Mouse (Mus musculus): ENCODE results near the gene Slc16a13. TPM values are rescaled to one million over a fixed set of nuclear protein-coding genes. Genes with fewer than 3 reads are reported as not detected.

Gene Slc16a13
- polyA plus RNA-seq, 1 experiment from 2014 or later, result 15.9 TPM

GRCm38 (mm10) chr11:70225798-70226601 lies 5.1 kb upstream of the Slc16a13 start:
- Histone ChIP-seq H3K4me2 (ENCODE audit: low read depth, low read length) (peak overlapping the region; percentile 70), H3K9ac (ENCODE audit: low read depth, low read length) (peak overlapping the region; percentile 68), H3K36me3 (ENCODE audit: control insufficient read depth, insufficient read depth, low read length) (no peaks in the 10 kb centered on the region), H3K27me3 (replicated peaks; ENCODE audit: control insufficient read depth, insufficient read depth, low read length) (peaks cover 19% of the 10 kb centered on the region; the same call in 1 of the 2 replicates), H3K4me3 (ENCODE audit: low read length) (peak overlapping the region; percentile 49), H3K9me3 (ENCODE audit: control insufficient read depth, low read length) (no peaks in the 10 kb centered on the region), H3K4me1 (ENCODE audit: control insufficient read depth, insufficient read depth, low read length) (peaks cover 35% of the 10 kb centered on the region), H3K27ac (ENCODE audit: low read length) (peak overlapping the region; percentile 81)
- 24% methylated on average over 27 of the region's 27 CpGs for WGBS
- no peak for ATAC-seq

GRCm38 (mm10) chr11:70223724-70224123 lies 2.9 kb upstream of the Slc16a13 start:
- Histone ChIP-seq H3K4me3 (ENCODE audit: low read length) (no peak overlapping the region; the same call in 1 of the 2 replicates), H3K9me3 (ENCODE audit: control insufficient read depth, low read length) (no peaks in the 10 kb centered on the region), H3K27ac (ENCODE audit: low read length) (peak overlapping the region; percentile 65), H3K27me3 (replicated peaks; ENCODE audit: control insufficient read depth, insufficient read depth, low read length) (peaks cover 12% of the 10 kb centered on the region; the same call in 1 of the 2 replicates), H3K4me1 (ENCODE audit: control insufficient read depth, insufficient read depth, low read length) (peaks cover 31% of the 10 kb centered on the region), H3K4me2 (ENCODE audit: low read depth, low read length) (0 out of 2 replicates have a peak overlapping the region, but pooled peaks have one; percentile 10), H3K9ac (ENCODE audit: low read depth, low read length) (0 out of 2 replicates have a peak overlapping the region, but pooled peaks have one; percentile 10), H3K36me3 (ENCODE audit: control insufficient read depth, insufficient read depth, low read length) (no peaks in the 10 kb centered on the region)
- 79% methylated on average over 9 of the region's 9 CpGs for WGBS
- no peak for ATAC-seq

DNA sequence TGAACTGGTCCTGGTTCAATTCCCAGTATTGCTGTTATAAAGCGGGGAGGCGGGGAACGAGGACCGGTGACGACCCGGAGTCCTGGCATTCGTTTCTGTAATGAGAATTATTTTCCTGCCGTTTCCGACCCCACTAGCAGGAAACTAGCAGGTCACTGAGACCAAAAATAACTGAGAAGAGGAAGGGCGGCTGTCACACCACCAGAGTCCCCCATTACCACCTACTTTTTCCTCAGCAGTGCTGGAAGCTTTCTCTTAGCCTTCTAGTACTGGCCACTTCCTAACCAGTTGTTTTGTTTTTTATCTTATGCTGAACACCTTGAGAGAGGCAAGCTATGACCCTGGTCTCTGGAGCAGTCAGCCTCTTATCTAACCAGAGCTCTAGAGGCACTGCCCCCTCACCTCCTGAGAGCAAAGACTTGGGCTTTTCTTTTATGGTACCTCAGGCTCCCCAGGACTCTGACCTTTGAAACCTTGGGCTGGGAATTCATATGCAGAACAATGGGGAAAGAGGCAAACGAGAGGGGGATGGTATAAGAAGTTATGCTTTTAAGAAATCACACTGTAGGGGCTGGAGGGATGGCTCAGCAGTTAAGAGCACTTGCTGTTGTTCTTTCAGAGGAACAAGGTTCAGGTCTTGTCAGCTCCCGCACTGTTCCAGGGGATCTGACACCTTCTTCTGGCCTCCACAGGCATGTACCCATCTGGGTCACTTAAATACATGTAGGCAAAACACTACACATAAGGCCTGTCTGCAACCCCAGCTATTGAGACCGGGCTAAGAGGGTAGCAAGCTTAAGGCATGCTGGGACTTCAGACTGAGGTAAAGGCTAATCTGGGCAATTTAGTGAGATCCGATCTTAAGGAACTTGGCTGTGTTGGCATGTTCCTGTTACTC lies 988 bp upstream of the Slc16a13 start:
- peak overlapping the region; percentile 93 for H3K4me2 ChIP-seq (ENCODE audit: low read depth, low read length)
- ATAC-seq, result peak; percentile 77
- peak overlapping the region; percentile 83 for H3K9ac ChIP-seq (ENCODE audit: low read depth, low read length)
- H3K36me3 ChIP-seq (ENCODE audit: control insufficient read depth, insufficient read depth, low read length), result no peaks in the 10 kb centered on the region
- H3K27ac ChIP-seq (ENCODE audit: low read length), result peak overlapping the region; percentile 94
- peaks cover 24% of the 10 kb centered on the region for H3K4me1 ChIP-seq (ENCODE audit: control insufficient read depth, insufficient read depth, low read length)
- WGBS, result 9% methylated on average over 14 of the region's 14 CpGs
- peaks cover 2% of the 10 kb centered on the region; the same call in 1 of the 2 replicates for H3K27me3 ChIP-seq (replicated peaks; ENCODE audit: control insufficient read depth, insufficient read depth, low read length)
- peak overlapping the region; percentile 68 for H3K4me3 ChIP-seq (ENCODE audit: low read length)
- H3K9me3 ChIP-seq (ENCODE audit: control insufficient read depth, low read length), result no peaks in the 10 kb centered on the region

DNA sequence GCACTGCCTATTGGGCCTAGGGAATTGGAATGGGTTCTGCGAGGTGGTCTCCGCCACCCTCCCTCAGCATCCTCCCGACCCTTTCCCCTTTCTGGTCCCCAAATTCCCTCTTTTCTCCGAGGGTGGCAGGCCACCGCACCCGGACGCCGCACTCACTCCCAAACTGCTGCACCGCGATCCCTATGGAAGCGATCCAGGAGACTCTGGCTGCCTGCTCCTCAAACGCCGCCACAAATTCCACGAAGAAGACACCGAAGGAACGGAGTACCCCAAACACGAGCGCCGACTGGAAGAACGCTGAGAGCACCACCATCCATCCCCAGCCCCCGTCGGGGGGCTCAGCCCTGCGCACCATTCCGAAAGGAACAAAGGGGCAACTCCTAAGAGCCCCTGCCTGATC lies 541 bp downstream of the Slc16a13 start:
- H3K9me3 ChIP-seq (ENCODE audit: control insufficient read depth, low read length), result no peaks in the 10 kb centered on the region
- H3K4me2 ChIP-seq (ENCODE audit: low read depth, low read length), result peak overlapping the region; percentile 93
- WGBS, result 1% methylated on average over 24 of the region's 24 CpGs
- peak overlapping the region; percentile 94 for H3K27ac ChIP-seq (ENCODE audit: low read length)
- H3K36me3 ChIP-seq (ENCODE audit: control insufficient read depth, insufficient read depth, low read length), result no peaks in the 10 kb centered on the region
- peak overlapping the region; percentile 83 for H3K9ac ChIP-seq (ENCODE audit: low read depth, low read length)
- peaks cover 10% of the 10 kb centered on the region for H3K27me3 ChIP-seq (replicated peaks; ENCODE audit: control insufficient read depth, insufficient read depth, low read length)
- ATAC-seq, result no peak
- H3K4me3 ChIP-seq (ENCODE audit: low read length), result peak overlapping the region; percentile 68
- peaks cover 22% of the 10 kb centered on the region for H3K4me1 ChIP-seq (ENCODE audit: control insufficient read depth, insufficient read depth, low read length)

- Histone ChIP-seq H3K9ac (ENCODE audit: low read depth, low read length) (peak overlapping the region; percentile 83), H3K4me3 (ENCODE audit: low read length) (peak overlapping the region; percentile 68), H3K9me3 (ENCODE audit: control insufficient read depth, low read length) (no peaks in the 10 kb centered on the region), H3K36me3 (ENCODE audit: control insufficient read depth, insufficient read depth, low read length) (no peaks in the 10 kb centered on the region), H3K27ac (ENCODE audit: low read length) (peak overlapping the region; percentile 94; the same call in 1 of the 2 replicates), H3K4me2 (ENCODE audit: low read depth, low read length) (peak overlapping the region; percentile 93), H3K4me1 (ENCODE audit: control insufficient read depth, insufficient read depth, low read length) (peaks cover 23% of the 10 kb centered on the region), H3K27me3 (replicated peaks; ENCODE audit: control insufficient read depth, insufficient read depth, low read length) (peaks cover 15% of the 10 kb centered on the region)
- 51% methylated on average over 7 of the region's 7 CpGs for WGBS
- no peak for ATAC-seq
Observed at GRCm38 (mm10) chr11:70219873-70220272, 991 bp downstream of the Slc16a13 start.

GRCm38 (mm10) chr11:70218741-70219470 lies 2.0 kb downstream of the Slc16a13 start:
- Histone ChIP-seq H3K4me2 (ENCODE audit: low read depth, low read length) (peak overlapping the region; percentile 93; the same call in 1 of the 2 replicates), H3K4me3 (ENCODE audit: low read length) (peak overlapping the region; percentile 68; the same call in 1 of the 2 replicates), H3K27ac (ENCODE audit: low read length) (no peak overlapping the region), H3K9me3 (ENCODE audit: control insufficient read depth, low read length) (no peaks in the 10 kb centered on the region), H3K27me3 (replicated peaks; ENCODE audit: control insufficient read depth, insufficient read depth, low read length) (peaks cover 23% of the 10 kb centered on the region), H3K9ac (ENCODE audit: low read depth, low read length) (peak overlapping the region; percentile 27), H3K4me1 (ENCODE audit: control insufficient read depth, insufficient read depth, low read length) (peaks cover 31% of the 10 kb centered on the region), H3K36me3 (ENCODE audit: control insufficient read depth, insufficient read depth, low read length) (no peaks in the 10 kb centered on the region)
- no peak for ATAC-seq
- 81% methylated on average over 15 of the region's 15 CpGs for WGBS

DNA sequence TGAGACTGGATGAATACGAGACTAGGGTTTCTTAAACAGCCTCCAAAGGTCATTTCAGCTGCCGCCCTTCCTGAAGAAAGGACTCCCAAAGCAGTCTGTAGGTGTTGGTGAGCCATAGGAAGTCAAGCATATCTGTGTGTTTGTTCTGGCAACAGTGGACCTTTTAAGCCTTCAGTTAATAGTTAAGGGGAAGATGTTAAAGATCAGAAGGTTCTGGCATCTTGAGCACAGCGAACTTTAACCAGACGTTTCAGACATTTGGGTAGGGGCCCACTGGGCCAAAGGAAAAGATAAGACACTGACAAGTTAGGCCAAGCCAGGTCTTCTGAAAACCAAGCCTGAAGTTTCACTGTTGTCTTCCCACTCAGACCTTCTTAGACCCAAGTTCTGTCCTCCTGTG lies 2.8 kb downstream of the Slc16a13 start:
- no peak overlapping the region for H3K4me2 ChIP-seq (ENCODE audit: low read depth, low read length)
- H3K27ac ChIP-seq (ENCODE audit: low read length), result no peak overlapping the region
- H3K36me3 ChIP-seq (ENCODE audit: control insufficient read depth, insufficient read depth, low read length), result no peaks in the 10 kb centered on the region
- no peaks in the 10 kb centered on the region for H3K9me3 ChIP-seq (ENCODE audit: control insufficient read depth, low read length)
- no peak overlapping the region for H3K4me3 ChIP-seq (ENCODE audit: low read length)
- H3K27me3 ChIP-seq (replicated peaks; ENCODE audit: control insufficient read depth, insufficient read depth, low read length), result peaks cover 26% of the 10 kb centered on the region
- no peak overlapping the region for H3K9ac ChIP-seq (ENCODE audit: low read depth, low read length)
- 57% methylated on average over 4 of the region's 4 CpGs for WGBS
- H3K4me1 ChIP-seq (ENCODE audit: control insufficient read depth, insufficient read depth, low read length), result peaks cover 26% of the 10 kb centered on the region
- no peak for ATAC-seq

GRCm38 (mm10) chr11:70216103-70216502 lies 4.8 kb downstream of the Slc16a13 start:
- Histone ChIP-seq H3K4me1 (ENCODE audit: control insufficient read depth, insufficient read depth, low read length) (peaks cover 26% of the 10 kb centered on the region), H3K9ac (ENCODE audit: low read depth, low read length) (no peak overlapping the region)

More at GRCm38 (mm10) chr11:70216103-70216502, 4.8 kb downstream of the Slc16a13 start:
- WGBS, result 69% methylated on average over 3 of the region's 3 CpGs
- ATAC-seq, result no peak
- Histone ChIP-seq H3K4me2 (ENCODE audit: low read depth, low read length) (no peak overlapping the region), H3K4me3 (ENCODE audit: low read length) (no peak overlapping the region), H3K27ac (ENCODE audit: low read length) (no peak overlapping the region), H3K36me3 (ENCODE audit: control insufficient read depth, insufficient read depth, low read length) (no peaks in the 10 kb centered on the region), H3K27me3 (replicated peaks; ENCODE audit: control insufficient read depth, insufficient read depth, low read length) (peaks cover 26% of the 10 kb centered on the region), H3K9me3 (ENCODE audit: control insufficient read depth, low read length) (no peaks in the 10 kb centered on the region)
